Mouse (Mus musculus) hindlimb bud, embryonic 11.5 days (tissue): ENCODE results near the gene Adap2.

Experiments used
- DNase-seq: peaks from one replicate; pipeline ENCODE4 v3.0.0-alpha.2; 2012; ENCODE audit warnings: low read depth, low spot score; ENCODE audit errors: extremely low spot score

Gene Adap2

DNA sequence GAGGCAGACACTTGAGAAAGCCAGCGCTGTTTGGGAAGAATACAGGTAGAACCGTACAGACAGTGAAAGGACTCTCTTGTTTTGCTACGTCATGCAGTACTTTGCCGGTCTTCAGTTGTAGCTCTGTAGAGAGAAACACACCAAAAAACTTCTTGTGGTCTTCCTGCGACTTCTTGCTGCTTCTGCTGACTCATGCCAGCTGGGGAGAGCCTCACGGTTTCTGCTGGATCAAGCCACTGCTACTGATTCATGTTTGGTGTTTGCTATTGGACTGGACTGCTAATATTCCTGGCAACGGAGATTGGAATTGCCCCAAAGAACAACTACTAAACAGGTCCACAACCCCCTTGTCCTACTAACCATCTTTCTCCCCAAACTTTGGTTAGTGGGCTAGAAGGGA, 42.4 kb downstream of the Adap2 start:
- no peak for DNase-seq

- DNase-seq: no peak
These were observed 45.4 kb downstream of the Adap2 start for GRCm38 (mm10) chr11:80199316-80199715.

GRCm38 (mm10) chr11:80199773-80200172, 45.9 kb downstream of the Adap2 start:
- DNase-seq: no peak

GRCm38 (mm10) chr11:80200326-80200725, 46.4 kb downstream of the Adap2 start:
- DNase-seq: no peak

DNA sequence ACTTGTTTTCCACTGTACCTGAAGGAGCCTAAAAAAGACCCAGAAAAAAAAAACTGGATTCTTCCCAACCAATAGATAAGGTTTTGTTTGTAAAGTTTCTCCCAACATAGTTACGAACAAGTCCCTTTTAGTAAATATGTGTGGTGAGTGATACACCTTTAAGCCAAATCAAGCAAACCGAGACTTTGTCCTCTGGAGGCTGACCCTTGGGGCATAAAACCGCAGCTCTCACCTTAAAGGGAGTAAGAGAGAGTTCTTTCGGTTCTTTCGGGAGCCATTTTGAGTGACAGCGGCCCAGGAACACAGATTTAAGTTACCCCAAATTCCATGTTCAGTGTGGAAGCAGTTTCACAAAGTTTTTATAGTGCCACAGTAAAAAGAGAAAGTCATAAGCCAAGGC, 48.4 kb downstream of the Adap2 start:
- no peak for DNase-seq

- DNase-seq: no peak
These were observed 50.1 kb downstream of the Adap2 start for GRCm38 (mm10) chr11:80204037-80204436.

- DNase-seq: no peak
These were observed 51.0 kb downstream of the Adap2 start for GRCm38 (mm10) chr11:80204941-80205340.

DNA sequence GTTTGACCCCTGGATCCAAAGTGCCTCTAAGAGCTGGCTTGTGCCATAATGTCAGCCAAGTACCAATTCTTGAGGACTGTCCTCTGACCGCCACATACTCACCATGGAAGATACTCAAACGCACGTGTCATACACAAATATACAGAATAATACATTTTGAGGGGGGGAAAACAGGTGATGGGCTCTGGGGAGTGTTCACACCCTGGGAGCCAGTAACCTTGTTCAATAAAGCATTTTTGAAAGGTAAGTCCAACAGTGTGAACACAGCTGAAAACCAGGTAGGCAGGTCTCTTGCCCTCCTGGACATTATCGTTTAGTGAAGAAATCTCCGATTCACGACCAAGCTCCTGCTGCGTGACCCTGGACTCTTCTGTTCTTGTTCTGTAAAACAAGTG, 54.6 kb downstream of the Adap2 start:
- DNase-seq: no peak

DNA sequence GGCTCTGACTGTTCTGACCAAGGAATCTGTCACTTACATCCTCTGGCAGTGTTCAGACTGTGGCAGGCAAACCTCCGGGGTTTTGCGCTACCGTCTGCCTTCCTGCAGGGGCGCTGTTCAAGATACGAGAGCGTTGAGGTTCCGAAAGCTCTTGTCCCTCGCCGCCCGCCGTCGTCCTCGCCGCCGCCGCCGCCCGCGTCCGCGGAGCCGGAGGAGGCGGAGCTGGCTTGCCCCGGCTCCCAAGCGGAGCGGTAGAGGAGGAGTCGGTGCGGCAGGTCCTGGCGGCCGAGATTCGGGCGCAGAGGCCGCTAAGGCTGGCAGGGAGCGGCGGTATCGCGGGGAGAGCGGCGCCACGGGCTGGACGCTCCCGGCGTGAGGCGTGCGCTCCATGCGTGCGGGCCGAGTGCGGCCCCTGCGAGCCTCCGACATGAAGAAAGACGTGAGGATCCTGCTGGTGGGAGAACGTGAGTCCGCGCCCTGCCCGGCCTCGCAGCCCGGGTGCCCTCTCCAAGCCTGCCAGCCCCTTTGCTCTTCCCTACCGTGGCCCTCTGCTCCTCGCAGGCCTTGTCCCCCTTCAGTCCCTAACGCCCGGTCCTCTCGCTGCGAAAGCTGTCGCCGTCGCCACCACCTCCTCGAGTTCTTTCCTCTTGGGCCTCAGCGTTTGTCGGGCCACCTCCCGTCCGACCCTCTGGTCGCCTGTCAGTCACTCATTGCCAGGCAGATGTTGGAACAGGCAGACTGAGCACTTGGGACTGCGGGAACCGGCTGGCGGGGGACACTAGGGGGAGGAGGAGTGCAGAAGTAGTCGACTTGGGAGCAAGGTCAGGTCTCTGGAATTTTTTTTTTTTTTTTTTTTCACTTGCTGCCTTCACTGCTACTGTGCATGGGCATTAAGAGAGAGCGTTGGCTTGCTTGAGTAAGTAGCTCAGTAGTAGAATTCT, 55.2 kb downstream of the Adap2 start, which contains the start of gene Rhot1:
Gene Rhot1 (plus strand): TSS at position 160 of the 941 bp plus-strand sequence.
- DNase-seq: peak; percentile 73

GRCm38 (mm10) chr11:80210321-80210720, 56.4 kb downstream of the Adap2 start:
- DNase-seq: no peak

GRCm38 (mm10) chr11:80212282-80212681, 58.4 kb downstream of the Adap2 start:
- DNase-seq: no peak

- no peak for DNase-seq
These were observed 61.4 kb downstream of the Adap2 start for GRCm38 (mm10) chr11:80215291-80215690.

GRCm38 (mm10) chr11:80218657-80219293, 64.9 kb downstream of the Adap2 start:
- DNase-seq: no peak
